Mouse (Mus musculus) liver, embryonic 12.5 days (tissue): ENCODE data around the gene Tmub1. TPM values are rescaled to one million over a fixed set of nuclear protein-coding genes. Genes with fewer than 3 reads are reported as not detected.

Experiments
- ATAC-seq: fragments of 200-750 bp; cut with Nextera tagmentation; 2 replicates; pipeline ENCODE4 v1.8.0; 2017; ENCODE audit warnings: moderate number of reproducible peaks, mild to moderate bottlenecking, moderate library complexity
- H3K27ac ChIP-seq: fragments of 300-500 bp; sonication (generic); 2 replicates; pipeline ENCODE4 v1.5.1; 2016; ENCODE audit warnings: mild to moderate bottlenecking
- H3K27me3 ChIP-seq: fragments of 300-500 bp; sonication (generic); replicated peaks from 2 replicates; pipeline ENCODE4 v1.6.1; 2016; ENCODE audit warnings: mild to moderate bottlenecking, moderate library complexity
- H3K36me3 ChIP-seq: fragments of 300-500 bp; sonication (generic); 2 replicates; pipeline ENCODE4 v1.6.1; 2016; ENCODE audit warnings: mild to moderate bottlenecking, moderate library complexity
- H3K4me1 ChIP-seq: fragments of 300-500 bp; sonication (generic); 2 replicates; pipeline ENCODE4 v1.6.1; 2016
- H3K4me2 ChIP-seq: fragments of 300-500 bp; sonication (generic); 2 replicates; pipeline ENCODE4 v1.6.1; 2016; ENCODE audit warnings: mild to moderate bottlenecking, moderate library complexity
- H3K4me3 ChIP-seq: fragments of 300-500 bp; sonication (generic); 2 replicates; pipeline ENCODE4 v1.5.1; 2016; ENCODE audit warnings: mild to moderate bottlenecking, moderate library complexity
- H3K9ac ChIP-seq: fragments of 300-500 bp; sonication (generic); 2 replicates; pipeline ENCODE4 v1.6.1; 2016; ENCODE audit warnings: mild to moderate bottlenecking, moderate library complexity
- H3K9me3 ChIP-seq: fragments of 300-500 bp; sonication (generic); replicated peaks from 2 replicates; pipeline ENCODE4 v1.6.1; 2016; ENCODE audit warnings: mild to moderate bottlenecking, moderate library complexity
- WGBS: fragments of 180-500 bp; shearing (Covaris S2); methylation state at CpG from one replicate; pipeline ENCODE4 v1.1.7; 2016; ENCODE audit not compliant: insufficient replicate concordance; 5-methylcytosine and 5-hydroxymethylcytosine counted together
- polyA plus RNA-seq: library from polyadenylated mRNA; unstranded; fragments of >200 nt; fragmentation: Nextera tagmentation; extraction: Ambion mirVana; gene quantifications from 2 replicates; pipeline ENCODE4 v1.2.1, GENCODE M21; 2016

Tmub1 gene
- polyA plus RNA-seq, 1 experiment from 2014 or later = 7.2 TPM

GRCm38 (mm10) chr5:24417587-24417986, 30.1 kb downstream of the Tmub1 start:
- H3K4me3 ChIP-seq = no peak overlapping the region
- H3K9me3 ChIP-seq = no peaks in the 10 kb centered on the region
- peaks cover 41% of the 10 kb centered on the region for H3K27me3 ChIP-seq
- 79% methylated on average over 10 of the region's 10 CpGs for WGBS
- no peak overlapping the region for H3K4me2 ChIP-seq
- peaks cover 14% of the 10 kb centered on the region for H3K4me1 ChIP-seq
- ATAC-seq = no peak
- peaks cover 13% of the 10 kb centered on the region for H3K36me3 ChIP-seq
- H3K27ac ChIP-seq = no peak overlapping the region
- no peak overlapping the region for H3K9ac ChIP-seq

DNA sequence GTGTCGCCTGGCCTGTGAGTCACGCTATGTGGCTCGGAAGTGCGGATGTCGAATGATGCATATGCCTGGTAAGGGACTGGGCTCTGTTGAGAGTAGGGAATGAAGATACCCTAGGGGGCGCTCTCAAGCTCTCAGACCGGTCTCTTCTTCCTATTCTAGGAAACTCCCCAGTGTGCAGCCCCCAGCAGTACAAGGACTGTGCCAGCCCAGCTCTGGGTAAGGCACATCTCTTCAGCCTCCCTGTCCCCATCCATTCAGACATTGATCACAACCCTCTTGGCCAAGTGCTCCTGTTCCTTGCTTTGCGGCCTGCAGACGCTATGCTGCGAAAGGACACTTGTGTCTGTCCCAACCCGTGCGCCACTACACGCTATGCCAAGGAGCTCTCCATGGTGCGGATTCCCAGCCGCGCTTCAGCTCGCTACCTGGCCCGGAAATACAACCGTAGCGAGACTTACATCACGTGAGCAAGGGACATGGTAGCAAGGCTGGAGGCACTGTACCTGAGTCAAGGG, 31.4 kb downstream of the Tmub1 start:
- H3K9me3 ChIP-seq = no peaks in the 10 kb centered on the region
- H3K4me2 ChIP-seq = peak overlapping the region; percentile 31; the same call in 1 of the 2 replicates
- no peak overlapping the region for H3K4me3 ChIP-seq
- no peak overlapping the region for H3K9ac ChIP-seq
- H3K27ac ChIP-seq = no peak overlapping the region
- peaks cover 13% of the 10 kb centered on the region for H3K36me3 ChIP-seq
- peak; percentile 63 for ATAC-seq
- 7% methylated on average over 21 of the region's 21 CpGs for WGBS
- H3K27me3 ChIP-seq = peaks cover 42% of the 10 kb centered on the region
- H3K4me1 ChIP-seq = peaks cover 10% of the 10 kb centered on the region; the same call in 1 of the 2 replicates

DNA sequence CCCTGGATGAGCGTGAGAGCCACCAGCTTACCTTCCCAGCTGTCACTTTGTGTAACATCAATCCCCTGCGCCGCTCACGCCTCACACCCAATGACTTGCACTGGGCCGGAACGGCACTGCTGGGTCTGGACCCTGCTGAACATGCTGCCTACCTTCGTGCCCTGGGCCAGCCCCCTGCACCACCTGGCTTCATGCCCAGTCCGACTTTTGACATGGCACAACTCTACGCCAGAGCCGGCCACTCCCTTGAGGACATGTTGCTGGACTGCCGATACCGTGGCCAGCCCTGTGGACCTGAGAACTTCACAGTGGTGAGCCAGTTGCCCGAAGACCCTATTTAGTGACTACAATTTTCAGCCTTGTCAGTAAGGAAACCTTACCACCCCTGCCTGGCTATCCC, 33.7 kb downstream of the Tmub1 start:
- WGBS = 73% methylated on average over 13 of the region's 13 CpGs
- Histone ChIP-seq H3K9ac (no peak overlapping the region), H3K27ac (no peak overlapping the region), H3K36me3 (peaks cover 5% of the 10 kb centered on the region; the same call in 1 of the 2 replicates), H3K4me2 (no peak overlapping the region), H3K4me3 (no peak overlapping the region), H3K4me1 (peaks cover 10% of the 10 kb centered on the region; the same call in 1 of the 2 replicates), H3K27me3 (peaks cover 42% of the 10 kb centered on the region), H3K9me3 (no peaks in the 10 kb centered on the region)
- no peak for ATAC-seq

GRCm38 (mm10) chr5:24413042-24413693, 34.5 kb downstream of the Tmub1 start, which contains the start of gene Asic3:
Gene Asic3 (plus strand): TSS chr5:24413392.
- H3K9me3 ChIP-seq = no peaks in the 10 kb centered on the region
- H3K9ac ChIP-seq = no peak within 1 kb of the TSS
- H3K4me2 ChIP-seq = no peak within 1 kb of the TSS
- 36% methylated on average over 11 of the region's 11 CpGs for WGBS
- ATAC-seq = no peak
- H3K4me3 ChIP-seq = no peak within 1 kb of the TSS
- peaks cover 42% of the 10 kb centered on the region for H3K27me3 ChIP-seq
- H3K27ac ChIP-seq = no peak within 1 kb of the TSS
- peaks cover 10% of the 10 kb centered on the region; the same call in 1 of the 2 replicates for H3K4me1 ChIP-seq
- H3K36me3 ChIP-seq = peaks cover 9% of the 10 kb centered on the region; the same call in 1 of the 2 replicates

DNA sequence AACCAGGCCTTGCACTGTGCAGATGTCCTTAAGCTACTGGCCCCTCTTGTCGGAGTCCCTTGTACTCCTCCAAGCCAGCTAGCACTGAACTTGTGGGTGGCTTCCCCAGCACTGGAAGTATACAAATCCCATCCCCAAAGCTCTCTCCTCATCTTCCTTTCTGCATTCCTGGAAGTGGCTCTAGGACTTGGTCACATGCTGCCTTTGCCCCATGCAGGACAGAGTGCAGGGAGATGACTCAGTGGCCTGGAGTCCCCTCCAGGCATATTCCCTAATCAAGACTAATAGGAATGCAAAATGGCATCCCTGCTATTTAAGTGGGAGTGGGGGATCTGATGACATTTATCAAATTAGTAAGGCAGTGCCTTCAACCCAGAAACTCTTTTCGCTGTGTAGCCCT, 35.6 kb downstream of the Tmub1 start:
- Histone ChIP-seq H3K4me1 (peaks cover 10% of the 10 kb centered on the region; the same call in 1 of the 2 replicates), H3K36me3 (peaks cover 19% of the 10 kb centered on the region; the same call in 1 of the 2 replicates), H3K4me3 (no peak overlapping the region), H3K27me3 (peaks cover 42% of the 10 kb centered on the region), H3K9ac (no peak overlapping the region), H3K4me2 (no peak overlapping the region), H3K27ac (no peak overlapping the region), H3K9me3 (no peaks in the 10 kb centered on the region)
- WGBS = 67% methylated on average over 2 of the region's 2 CpGs
- ATAC-seq = no peak

- H3K36me3 ChIP-seq = peaks cover 37% of the 10 kb centered on the region
These were observed 38.2 kb downstream of the Tmub1 start for GRCm38 (mm10) chr5:24409466-24409865.

DNA sequence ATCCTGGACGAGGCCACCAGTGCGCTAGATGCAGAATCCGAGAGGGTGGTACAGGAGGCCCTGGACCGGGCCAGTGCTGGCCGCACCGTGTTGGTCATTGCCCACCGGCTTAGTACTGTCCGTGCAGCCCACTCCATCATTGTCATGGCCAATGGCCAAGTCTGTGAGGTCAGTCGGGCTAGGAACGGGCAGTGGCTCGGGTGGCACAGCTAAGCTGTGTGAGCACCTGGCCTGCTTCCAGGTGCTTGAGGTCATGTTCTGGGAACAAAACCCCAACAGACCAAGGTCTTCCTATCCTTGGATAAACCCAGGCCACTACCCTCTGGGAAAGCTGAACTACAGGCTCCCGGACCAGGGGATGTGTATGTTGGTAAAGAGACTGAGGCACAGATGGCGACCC, 39.0 kb downstream of the Tmub1 start:
- Histone ChIP-seq H3K4me1 (peaks cover 21% of the 10 kb centered on the region), H3K4me2 (no peak overlapping the region), H3K4me3 (no peak overlapping the region), H3K9me3 (no peaks in the 10 kb centered on the region), H3K9ac (no peak overlapping the region), H3K36me3 (peaks cover 37% of the 10 kb centered on the region), H3K27ac (no peak overlapping the region), H3K27me3 (peaks cover 12% of the 10 kb centered on the region)
- ATAC-seq = no peak
- WGBS = 82% methylated on average over 13 of the region's 13 CpGs

More at GRCm38 (mm10) chr5:24409466-24409865, 38.2 kb downstream of the Tmub1 start:
- peaks cover 14% of the 10 kb centered on the region for H3K4me1 ChIP-seq
- 65% methylated on average over 2 of the region's 2 CpGs for WGBS
- H3K9ac ChIP-seq = no peak overlapping the region
- H3K4me2 ChIP-seq = no peak overlapping the region
- H3K4me3 ChIP-seq = no peak overlapping the region
- ATAC-seq = no peak
- no peaks in the 10 kb centered on the region for H3K9me3 ChIP-seq
- H3K27me3 ChIP-seq = peaks cover 20% of the 10 kb centered on the region
- H3K27ac ChIP-seq = no peak overlapping the region

GRCm38 (mm10) chr5:24405389-24405876, 42.2 kb downstream of the Tmub1 start:
- peaks cover 21% of the 10 kb centered on the region for H3K4me1 ChIP-seq

DNA sequence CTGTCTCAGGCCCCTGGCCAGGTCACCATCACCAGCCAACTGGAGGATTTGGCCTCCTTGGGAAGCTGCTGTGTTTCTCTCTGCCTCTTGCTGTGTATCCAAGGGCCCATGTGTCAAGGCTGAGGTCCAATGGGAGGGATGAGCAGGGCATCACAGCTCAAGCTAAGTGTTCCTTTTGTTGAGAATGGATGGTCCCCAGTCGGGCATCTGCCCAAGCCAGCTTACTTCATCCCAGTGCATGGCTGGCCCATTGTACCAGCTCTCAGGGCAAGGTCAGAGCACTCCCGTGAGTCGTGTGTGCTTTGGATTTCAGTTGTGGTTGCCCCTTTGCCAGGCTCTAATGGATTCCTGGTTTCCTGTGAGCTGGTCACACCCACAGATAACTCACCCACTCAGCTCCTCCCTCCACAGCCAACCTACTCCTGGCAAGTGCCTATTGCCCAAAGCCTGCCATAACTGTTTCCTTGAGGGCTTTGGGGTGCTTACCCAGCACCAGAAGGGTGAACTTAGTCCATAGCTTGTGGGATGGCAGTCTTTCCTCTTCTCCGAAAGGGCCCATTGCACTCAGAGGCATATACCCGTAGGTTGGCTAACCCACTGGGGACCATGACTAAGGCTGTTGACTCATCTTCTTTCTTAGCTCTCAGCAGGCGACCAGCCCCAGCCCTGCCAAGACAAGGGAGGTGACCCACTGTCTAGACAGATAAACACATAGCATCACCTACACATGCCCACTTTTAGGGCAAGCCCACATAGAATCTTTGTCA, 42.9 kb downstream of the Tmub1 start:
- 55% methylated on average over 6 of the region's 6 CpGs for WGBS
- Histone ChIP-seq H3K9ac (no peak overlapping the region), H3K36me3 (peaks cover 75% of the 10 kb centered on the region), H3K4me1 (peaks cover 21% of the 10 kb centered on the region), H3K27me3 (no peaks in the 10 kb centered on the region), H3K4me3 (no peak overlapping the region), H3K9me3 (no peaks in the 10 kb centered on the region), H3K4me2 (no peak overlapping the region), H3K27ac (0 out of 2 replicates have a peak overlapping the region, but pooled peaks have one; percentile 3)
- ATAC-seq = no peak

More at GRCm38 (mm10) chr5:24405389-24405876, 42.2 kb downstream of the Tmub1 start:
- WGBS = 62% methylated on average over 3 of the region's 3 CpGs
- Histone ChIP-seq H3K9ac (no peak overlapping the region), H3K36me3 (peaks cover 70% of the 10 kb centered on the region), H3K27me3 (no peaks in the 10 kb centered on the region), H3K4me2 (no peak overlapping the region), H3K27ac (0 out of 2 replicates have a peak overlapping the region, but pooled peaks have one; percentile 3), H3K4me3 (no peak overlapping the region), H3K9me3 (no peaks in the 10 kb centered on the region)
- ATAC-seq = no peak

- no peak for ATAC-seq
- peaks cover 56% of the 10 kb centered on the region for H3K36me3 ChIP-seq
- WGBS = 70% methylated on average over 9 of the region's 9 CpGs
These were observed 45.7 kb downstream of the Tmub1 start for GRCm38 (mm10) chr5:24401969-24402368.

GRCm38 (mm10) chr5:24400911-24401605, 46.6 kb downstream of the Tmub1 start:
- WGBS = 79% methylated on average over 5 of the region's 5 CpGs
- no peak overlapping the region for H3K4me3 ChIP-seq
- peaks cover 50% of the 10 kb centered on the region for H3K36me3 ChIP-seq
- H3K9me3 ChIP-seq = no peaks in the 10 kb centered on the region
- H3K27ac ChIP-seq = no peak overlapping the region
- H3K9ac ChIP-seq = no peak overlapping the region
- H3K4me2 ChIP-seq = no peak overlapping the region
- no peaks in the 10 kb centered on the region for H3K27me3 ChIP-seq
- H3K4me1 ChIP-seq = peaks cover 24% of the 10 kb centered on the region
- no peak for ATAC-seq

More at GRCm38 (mm10) chr5:24401969-24402368, 45.7 kb downstream of the Tmub1 start:
- Histone ChIP-seq H3K27me3 (no peaks in the 10 kb centered on the region), H3K4me1 (peaks cover 21% of the 10 kb centered on the region), H3K9ac (no peak overlapping the region), H3K9me3 (no peaks in the 10 kb centered on the region), H3K4me2 (no peak overlapping the region), H3K27ac (no peak overlapping the region), H3K4me3 (no peak overlapping the region)
